Mouse (Mus musculus): ENCODE data around the gene Shank2.

Shank2 gene

GRCm38 (mm10) chr7:144029246-144029645, 27.5 kb downstream of the Shank2 start:
- in situ Hi-C loops (cut with MboI; ENCODE audit: low sequenced_read_pairs), result no loop called here

GRCm38 (mm10) chr7:144030796-144031195, 29.1 kb downstream of the Shank2 start:
- in situ Hi-C loops (cut with MboI; ENCODE audit: low sequenced_read_pairs), result no loop called here

DNA sequence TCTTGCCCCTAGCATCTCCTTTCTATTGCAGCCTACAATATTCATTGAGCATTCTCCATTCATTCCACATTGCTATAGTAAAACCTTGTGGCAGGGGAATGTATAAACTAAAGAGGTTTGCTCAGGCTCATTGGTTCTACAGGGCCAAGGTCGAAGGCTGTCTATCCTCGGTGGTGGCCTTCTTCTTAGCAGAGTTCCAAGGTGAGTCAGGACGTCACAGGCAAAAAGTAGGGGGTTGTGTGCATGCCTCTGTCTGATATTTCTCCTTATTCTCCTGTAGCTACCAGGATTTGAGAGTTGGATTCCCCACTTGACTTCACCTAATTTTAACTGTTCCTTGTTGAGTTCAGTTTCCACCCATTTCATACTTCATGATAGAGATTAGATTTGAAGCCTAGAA, 29.9 kb downstream of the Shank2 start:
- in situ Hi-C loops (cut with MboI; ENCODE audit: low sequenced_read_pairs), result no loop called here

GRCm38 (mm10) chr7:144037541-144037940, 35.8 kb downstream of the Shank2 start:
- in situ Hi-C loops (cut with MboI; ENCODE audit: low sequenced_read_pairs), result no loop called here

DNA sequence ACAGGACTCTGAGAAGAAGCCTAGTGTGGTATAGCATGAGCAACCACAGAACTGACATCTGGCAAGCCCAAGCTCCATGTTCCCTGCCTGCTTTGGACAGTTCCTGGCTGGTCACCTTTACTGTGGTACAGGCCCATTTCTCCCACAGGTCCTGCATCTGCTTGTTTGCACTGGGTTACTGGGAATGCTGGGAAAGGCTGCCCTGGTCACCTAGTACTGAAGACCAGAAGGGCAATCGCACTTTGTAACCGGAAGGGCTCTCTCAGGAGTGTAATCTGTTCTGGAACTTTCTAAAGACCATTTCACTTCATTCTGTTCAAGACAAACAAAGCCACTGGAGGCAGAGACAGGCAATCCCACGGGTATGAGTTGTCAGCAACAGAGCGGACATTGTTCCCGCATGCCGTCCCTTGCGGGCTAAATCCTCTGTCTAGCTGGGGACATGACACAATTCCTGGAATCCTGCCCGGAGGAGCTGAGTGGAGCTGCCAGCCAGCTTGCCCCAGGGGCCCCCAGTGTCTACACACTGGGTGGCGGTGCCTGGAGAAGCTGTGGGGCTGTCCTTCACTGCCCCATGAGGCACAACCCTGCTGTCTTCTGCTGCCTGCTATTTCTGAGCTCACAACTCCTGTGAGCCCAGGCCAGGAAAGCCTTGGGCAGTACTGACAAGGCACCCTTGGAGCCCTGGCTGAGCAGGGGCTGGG, 36.4 kb downstream of the Shank2 start:
- in situ Hi-C loops (cut with MboI; ENCODE audit: low sequenced_read_pairs), result no loop called here

DNA sequence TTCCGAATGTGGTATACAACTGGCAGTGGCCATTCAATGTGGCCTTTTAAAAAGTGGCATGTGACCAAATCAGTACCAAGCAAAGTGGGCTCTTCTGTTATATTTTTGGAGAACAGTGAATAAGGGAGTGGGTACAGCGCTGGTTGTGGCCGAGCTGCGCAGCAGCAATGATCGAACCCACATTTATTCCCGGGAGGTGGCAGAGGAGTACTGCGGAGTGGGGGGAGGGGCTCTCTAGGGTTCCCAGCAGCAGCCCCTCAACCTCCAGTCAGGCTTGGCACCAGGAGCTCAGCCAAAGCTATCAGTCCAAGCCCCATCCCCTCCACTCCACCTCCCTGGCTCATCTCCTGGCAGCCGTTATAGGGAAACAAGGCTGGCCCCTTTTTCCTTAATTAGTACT, 37.0 kb downstream of the Shank2 start:
- in situ Hi-C loops (cut with MboI; ENCODE audit: low sequenced_read_pairs), result no loop called here

DNA sequence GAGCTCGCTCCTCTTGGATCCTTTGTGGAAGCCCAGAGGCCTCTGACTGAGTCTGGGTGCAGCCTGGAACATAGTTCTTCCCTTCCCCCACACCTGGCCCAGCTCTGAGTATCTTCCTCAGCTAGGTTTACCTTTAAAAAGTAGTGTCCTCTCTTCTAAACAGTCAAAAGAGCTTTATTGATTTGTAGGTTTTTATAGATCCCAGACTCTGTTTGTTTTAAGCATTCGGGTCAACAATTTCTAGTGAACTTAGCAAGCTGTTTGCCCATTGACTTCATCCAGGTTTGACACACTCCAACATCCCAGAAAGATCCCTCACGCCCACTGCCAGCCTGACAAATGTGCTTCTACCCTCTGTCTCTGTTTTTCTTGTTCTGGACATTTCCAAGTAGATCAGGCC, 38.6 kb downstream of the Shank2 start:
- in situ Hi-C loops (cut with MboI; ENCODE audit: low sequenced_read_pairs), result no loop called here

DNA sequence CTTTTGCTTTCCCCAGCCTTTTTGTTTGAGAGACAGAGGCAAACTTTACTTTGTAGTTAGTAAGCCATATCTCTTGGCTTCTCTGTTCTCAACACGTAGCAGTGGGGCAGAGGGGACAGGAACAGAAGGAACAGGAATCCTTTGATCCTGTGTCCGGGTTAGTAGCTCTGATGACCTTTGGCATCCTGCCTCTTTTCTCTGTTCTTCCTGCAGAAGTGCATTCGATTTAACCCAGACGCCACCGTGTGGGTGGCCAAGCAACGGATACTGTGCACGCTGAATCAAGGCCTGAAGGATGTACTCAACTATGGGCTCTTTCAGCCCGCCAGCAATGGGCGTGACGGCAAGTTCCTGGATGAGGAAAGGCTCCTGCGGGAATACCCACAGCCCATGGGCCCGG, 50.3 kb downstream of the Shank2 start:
- in situ Hi-C loops (cut with MboI; ENCODE audit: low sequenced_read_pairs), result no loop called here

DNA sequence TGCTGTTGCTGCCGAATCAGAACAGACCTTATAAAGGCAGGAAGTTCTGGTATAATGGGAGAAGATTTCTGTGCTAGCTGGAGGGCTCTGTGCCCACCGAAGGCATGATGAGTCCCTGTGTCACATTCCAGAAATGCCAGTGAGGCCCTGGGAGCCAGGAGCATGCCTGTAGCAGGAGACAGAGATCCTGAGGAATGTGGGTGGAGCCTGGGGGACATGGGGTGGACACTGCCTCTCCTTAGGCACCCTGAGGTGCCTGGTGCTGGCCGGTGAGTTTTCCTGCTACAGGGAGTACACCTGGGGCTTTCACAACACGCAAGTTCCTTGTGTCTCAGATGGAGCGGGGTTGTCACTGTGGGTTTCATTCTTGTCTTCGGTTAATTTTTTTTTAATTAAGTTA, 53.5 kb downstream of the Shank2 start:
- in situ Hi-C loops (cut with MboI; ENCODE audit: low sequenced_read_pairs), result no loop called here

DNA sequence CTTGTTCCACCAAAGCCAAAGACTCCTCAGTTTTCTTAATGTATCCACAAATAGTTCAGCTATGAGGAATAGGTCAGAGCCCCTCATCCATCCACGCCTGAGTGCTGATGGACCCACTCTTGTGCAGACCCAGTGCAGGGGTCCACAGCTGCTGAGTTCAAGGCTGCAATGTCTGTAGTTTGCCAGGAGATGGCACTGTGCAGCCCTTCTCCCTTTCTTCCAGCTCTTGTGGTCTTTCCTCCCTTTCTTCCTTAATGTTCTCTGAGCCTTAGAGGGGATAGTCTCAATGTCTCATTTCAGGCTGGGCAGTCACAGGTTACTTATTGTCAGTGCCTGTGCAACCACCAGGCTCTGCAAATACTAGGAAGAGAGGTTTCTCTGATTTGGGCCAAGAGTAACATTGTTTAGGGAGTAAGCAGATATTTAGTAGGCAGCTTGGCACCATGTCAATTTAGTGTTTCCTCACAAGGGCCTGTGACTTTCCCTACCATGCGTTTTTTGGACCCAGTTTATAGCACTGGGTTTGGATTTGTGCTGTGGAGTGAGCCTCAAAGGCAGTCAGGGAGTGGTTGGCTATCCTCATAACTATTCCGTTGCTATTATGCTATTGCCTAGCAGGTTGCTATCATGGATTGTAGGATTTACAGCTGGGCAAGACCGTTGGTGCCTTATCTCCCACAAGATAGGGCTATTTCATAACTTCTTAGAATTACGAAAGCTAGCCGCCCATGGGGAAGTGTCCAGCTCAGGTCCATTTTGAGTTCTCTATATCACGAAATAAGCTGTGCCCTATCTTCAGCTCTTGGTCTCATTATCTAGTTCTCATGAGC, 54.2 kb downstream of the Shank2 start:
- in situ Hi-C loops (cut with MboI; ENCODE audit: low sequenced_read_pairs), result no loop called here

DNA sequence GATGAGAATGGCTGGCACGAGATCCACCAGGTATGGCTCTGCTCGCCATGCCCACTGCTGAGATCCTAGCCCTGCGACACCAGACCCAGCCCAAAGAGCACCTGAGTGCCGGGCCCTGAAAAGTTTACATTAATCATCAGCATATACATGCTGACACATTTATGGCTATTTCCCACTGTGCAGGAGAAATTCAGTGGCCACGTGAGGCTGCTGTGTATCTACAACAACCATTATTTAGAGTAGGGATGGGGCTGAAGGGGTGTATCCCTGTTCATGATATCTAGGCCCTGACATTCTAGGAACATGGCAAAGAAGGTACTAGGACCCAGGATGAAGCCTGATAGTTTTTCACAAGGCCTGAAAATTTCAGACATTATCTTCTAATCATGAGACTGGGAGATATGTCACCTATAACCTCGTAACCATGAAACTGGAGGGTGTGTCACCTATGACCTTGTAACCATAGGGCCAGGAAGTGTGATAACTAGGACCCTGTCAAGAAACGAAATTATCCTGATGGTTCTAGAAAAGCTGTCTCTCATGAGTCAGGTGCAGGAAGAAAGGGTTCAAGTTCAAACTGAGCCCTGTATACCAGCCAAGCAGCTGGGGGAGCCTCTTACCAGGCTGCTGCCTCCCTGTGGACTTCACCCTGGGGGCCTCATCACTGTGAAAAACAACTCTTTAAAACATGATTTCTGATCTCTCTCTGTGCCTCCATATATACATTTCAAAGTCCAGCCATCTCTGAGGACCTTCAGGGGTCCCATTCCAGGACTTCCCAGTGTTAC, 68.6 kb downstream of the Shank2 start:
- in situ Hi-C loops (cut with MboI; ENCODE audit: low sequenced_read_pairs), result no loop called here

DNA sequence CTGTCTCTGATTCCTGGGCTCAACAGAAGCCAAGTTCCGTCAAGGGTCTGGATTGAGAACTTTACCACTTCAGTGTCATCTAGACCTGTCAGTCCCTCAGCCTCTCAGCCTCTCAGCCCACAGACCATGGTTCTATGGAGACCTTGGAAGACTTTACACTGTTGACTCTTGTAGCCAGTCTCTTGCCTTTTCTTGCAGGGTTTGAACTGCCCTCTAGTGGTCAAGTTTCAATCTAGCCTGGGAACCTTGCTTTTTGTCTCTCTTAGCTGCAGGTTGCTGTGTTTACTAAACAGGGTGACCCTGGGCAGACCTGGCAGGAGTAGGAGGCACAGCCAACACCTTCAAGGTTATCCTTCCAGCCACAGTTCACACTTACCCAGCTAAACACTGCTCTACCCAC, 70.5 kb downstream of the Shank2 start:
- in situ Hi-C loops (cut with MboI; ENCODE audit: low sequenced_read_pairs), result no loop called here

- in situ Hi-C loops (cut with MboI; ENCODE audit: low sequenced_read_pairs), result no loop called here
Observed at GRCm38 (mm10) chr7:144072856-144073255, 71.1 kb downstream of the Shank2 start.

DNA sequence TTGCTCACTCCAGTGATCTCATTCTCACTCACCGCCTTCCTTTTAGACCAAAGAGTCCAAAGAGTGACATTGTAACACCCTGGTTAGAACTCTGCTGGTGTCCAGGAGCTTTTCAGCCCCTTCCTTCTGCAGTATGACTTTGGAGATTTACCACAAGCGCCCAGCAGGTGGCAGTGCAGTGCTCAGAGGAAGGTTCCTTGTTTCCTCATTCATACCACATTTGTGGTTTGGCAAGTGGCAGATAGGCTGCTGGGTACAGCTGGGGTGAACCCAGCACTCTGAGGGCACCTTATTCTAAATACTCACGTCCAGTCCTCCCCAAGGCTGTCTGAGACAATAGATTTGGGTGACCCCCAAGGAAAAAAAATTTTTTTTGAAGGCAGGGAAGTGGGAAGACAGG, 73.0 kb downstream of the Shank2 start:
- in situ Hi-C loops (cut with MboI; ENCODE audit: low sequenced_read_pairs), result no loop called here

DNA sequence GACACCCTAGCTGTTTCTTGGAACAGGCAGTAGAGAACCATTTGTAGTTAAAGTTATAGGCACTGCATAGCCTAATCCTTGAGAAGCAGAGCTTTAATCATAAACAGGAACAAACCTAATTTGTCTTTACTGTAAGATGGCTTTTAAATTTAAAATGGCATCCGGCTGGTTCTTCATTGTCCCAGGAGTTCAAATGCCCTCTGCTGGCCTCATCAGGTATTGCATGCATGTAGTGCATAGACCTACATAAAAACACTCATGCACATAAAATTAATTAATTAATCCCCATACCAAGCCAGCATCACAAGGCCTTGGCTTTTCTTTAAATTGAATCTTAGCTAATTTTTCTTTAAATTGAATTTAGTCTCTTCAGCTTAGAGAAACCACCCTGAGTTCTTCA, 76.9 kb downstream of the Shank2 start:
- in situ Hi-C loops (cut with MboI; ENCODE audit: low sequenced_read_pairs), result no loop called here

DNA sequence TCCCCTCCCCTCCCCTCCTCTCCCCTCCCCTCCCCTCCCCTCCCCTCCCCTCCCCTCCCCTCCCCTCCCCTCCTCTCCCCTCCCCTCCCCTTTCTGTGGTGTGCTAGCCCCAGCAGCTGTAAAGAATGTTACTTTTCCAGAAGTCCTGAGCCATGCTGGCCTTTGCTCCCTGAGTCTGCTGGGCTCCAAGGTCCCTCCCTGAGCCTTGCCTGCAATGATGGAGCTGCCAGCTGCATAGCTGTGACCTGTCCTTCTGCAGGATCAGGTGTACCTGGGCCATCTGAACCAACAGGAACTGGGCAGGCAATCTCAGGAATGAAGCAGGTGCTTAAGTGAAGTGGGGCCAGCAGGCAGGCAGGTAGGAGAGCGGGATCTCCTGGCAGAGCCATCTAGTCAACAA, 78.1 kb downstream of the Shank2 start:
- in situ Hi-C loops (cut with MboI; ENCODE audit: low sequenced_read_pairs), result no loop called here

DNA sequence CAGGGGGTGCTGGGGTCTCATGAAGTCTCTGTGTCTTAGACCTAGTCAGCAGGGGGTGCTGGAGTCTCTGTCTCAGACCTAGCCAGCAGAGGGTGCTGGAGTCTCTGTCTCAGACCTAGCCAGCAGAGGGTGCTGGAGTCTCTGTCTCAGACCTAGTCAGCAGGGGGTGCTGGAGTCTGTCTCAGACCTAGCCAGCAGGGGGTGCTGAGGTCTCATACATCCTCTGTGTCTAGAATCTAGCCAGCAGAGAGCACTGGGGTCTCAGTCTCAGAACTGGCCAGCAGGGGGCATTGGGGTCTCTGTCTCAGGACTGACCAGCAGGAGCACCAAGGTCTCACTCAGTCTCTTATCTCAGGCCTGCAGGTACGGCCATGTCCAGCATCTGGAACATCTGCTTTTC, 79.7 kb downstream of the Shank2 start:
- in situ Hi-C loops (cut with MboI; ENCODE audit: low sequenced_read_pairs), result no loop called here

- in situ Hi-C loops (cut with MboI; ENCODE audit: low sequenced_read_pairs), result no loop called here
Observed at GRCm38 (mm10) chr7:144081963-144082362, 80.2 kb downstream of the Shank2 start.

DNA sequence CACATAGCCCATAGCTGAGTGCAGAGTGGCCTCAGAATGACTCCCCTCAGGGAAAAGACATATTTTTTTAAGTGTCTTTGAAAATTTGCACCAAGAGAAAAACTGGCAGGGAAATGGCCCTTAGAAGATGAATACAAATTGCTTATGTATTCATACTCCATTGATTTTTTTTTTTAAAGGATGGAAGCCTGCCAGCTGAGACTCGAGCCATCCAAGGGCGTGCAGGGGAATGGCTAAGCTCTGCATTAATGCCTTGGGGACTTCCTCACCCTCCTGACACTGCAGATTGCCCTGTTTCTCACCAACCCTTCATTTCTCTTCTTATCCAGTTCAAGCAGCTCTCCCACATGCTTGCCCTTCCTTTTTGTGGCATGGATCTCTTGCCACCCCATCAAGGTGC, 85.5 kb downstream of the Shank2 start:
- in situ Hi-C loops (cut with MboI; ENCODE audit: low sequenced_read_pairs), result no loop called here

GRCm38 (mm10) chr7:144094132-144094531, 92.4 kb downstream of the Shank2 start:
- in situ Hi-C loops (cut with MboI; ENCODE audit: low sequenced_read_pairs), result no loop called here

GRCm38 (mm10) chr7:144097314-144097713, 95.6 kb downstream of the Shank2 start:
- in situ Hi-C loops (cut with MboI; ENCODE audit: low sequenced_read_pairs), result no loop called here

All from CH12F3 (cell line).